Comparison of ENCODE assay signal across 8 mouse cellular contexts in the genomic region with DNA sequence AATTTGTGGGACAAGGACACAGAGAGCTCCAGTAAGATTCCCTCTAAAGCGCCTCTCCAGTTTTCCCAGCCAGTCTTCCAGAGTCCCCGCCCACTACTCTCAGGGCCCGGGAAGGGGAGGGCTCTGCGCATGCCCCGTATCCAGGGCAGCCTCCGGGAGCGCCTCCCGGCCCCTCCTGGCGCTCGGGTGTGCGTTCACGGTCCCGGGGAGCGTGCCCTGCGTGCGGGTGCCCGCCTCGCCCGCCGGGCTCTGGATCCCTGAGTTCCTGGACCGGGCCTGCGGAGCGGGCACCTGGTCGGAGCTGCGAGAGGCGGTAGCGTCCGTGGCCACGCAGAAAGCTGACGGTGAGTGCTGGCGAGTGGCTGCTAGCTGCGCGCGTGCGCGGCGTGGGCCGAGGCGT. TPM values are rescaled to one million over a fixed set of nuclear protein-coding genes. Genes with fewer than 3 reads are reported as not detected.
DNase-seq lines count a peak whose midpoint lies in the region; ATAC-seq and TF ChIP-seq lines count a peak whose summit lies in the region.

Gene Btbd3, plus strand, starts transcription at position 155 of the 400 bp plus-strand sequence.

- ATAC-seq in granulocyte monocyte progenitor cell, adult 5-6 weeks (replicated peaks; ENCODE audit: poor library complexity, severe bottlenecking) = peak; percentile 77
- no peak for ATAC-seq in erythroid progenitor cell, adult 5-6 weeks (replicated peaks; ENCODE audit: low FRiP score, poor library complexity, severe bottlenecking)

- no peaks in the 10 kb centered on the region for H3K36me3 ChIP-seq in midbrain, embryonic 10.5 days
- no peaks in the 10 kb centered on the region for H3K36me3 ChIP-seq in small intestine, adult 2 months (ENCODE audit: control insufficient read depth, insufficient read depth, low read length)

- H3K4me3 ChIP-seq in midbrain, embryonic 10.5 days = peak within 1 kb of the TSS; percentile 96
- peak within 1 kb of the TSS; percentile 75 for H3K4me3 ChIP-seq in small intestine, adult 2 months (ENCODE audit: low read depth, low read length)

- no peaks in the 10 kb centered on the region for H3K9me3 ChIP-seq in midbrain, embryonic 10.5 days (replicated peaks)

- peak within 1 kb of the TSS; percentile 98 for H3K27ac ChIP-seq in midbrain, embryonic 10.5 days (replicated peaks)
- peak within 1 kb of the TSS; percentile 56 for H3K27ac ChIP-seq in small intestine, adult 2 months (ENCODE audit: insufficient read depth, low read depth, low read length)

- peaks cover 36% of the 10 kb centered on the region for H3K4me1 ChIP-seq in midbrain, embryonic 10.5 days
- peaks cover 3% of the 10 kb centered on the region; the same call in 1 of the 2 replicates for H3K4me1 ChIP-seq in small intestine, adult 2 months (ENCODE audit: control insufficient read depth, insufficient read depth, insufficient read length, low read length)

- peak; percentile 98 for DNase-seq in adrenal gland, postnatal 14 days
- peak; percentile 93 for DNase-seq in embryo, embryonic 9.5 days (ENCODE audit: extremely low spot score)
- DNase-seq in kidney, adult 18-20 months = peak; percentile 94
- peak; percentile 94 for DNase-seq in left cerebral cortex, postnatal 4 days
- peak; percentile 92 for DNase-seq in midbrain, embryonic 10.5 days (ENCODE audit: low spot score)

- intact Hi-C loops in left cerebral cortex, postnatal 4 days (cut with DNase I) = no loop called here

- H3K27me3 ChIP-seq in midbrain, embryonic 10.5 days (ENCODE audit: low read depth, poor library complexity, severe bottlenecking) = no peaks in the 10 kb centered on the region
- no peaks in the 10 kb centered on the region for H3K27me3 ChIP-seq in small intestine, adult 2 months (ENCODE audit: control insufficient read depth, insufficient read depth, low read length)

- no peak for TF ChIP-seq CTCF in small intestine, adult 2 months (IDR thresholded peaks at IDR 0.05; ENCODE audit: extremely low read depth, insufficient read length, insufficient replicate concordance, low read depth, low read length)

- WGBS in midbrain, embryonic 10.5 days = 0% methylated on average over 39 of the region's 39 CpGs
- WGBS in small intestine, adult 2 months = under 1% methylated on average over 39 of the region's 39 CpGs

- peak; percentile 41 for TF ChIP-seq POLR2A in small intestine, adult 2 months (IDR thresholded peaks at IDR 0.05; ENCODE audit: low read depth, low read length)

RNA-seq across cellular contexts. Expression of gene Btbd3, which starts in this region (rescaled TPM):
- 28.1 and 32.5 TPM in 2 replicates for total RNA-seq in adrenal gland, postnatal 14 days (2021)
- total RNA-seq in granulocyte monocyte progenitor cell, adult 5-6 weeks (2014; fragmentation: Nextera tagmentation) = 2.0 and 3.7 TPM in 2 replicates
- 1.1 and 1.2 TPM in 2 replicates for total RNA-seq in granulocyte monocyte progenitor cell, adult 5-6 weeks (2017)
- total RNA-seq in left cerebral cortex, postnatal 4 days (2021) = 10 to 100 TPM; 64.2 to 72.0 TPM
- 17.3 and 19.1 TPM in 2 replicates for polyA plus RNA-seq in midbrain, embryonic 10.5 days (2016; fragmentation: Nextera tagmentation; extraction: Ambion mirVana)
- polyA plus RNA-seq in small intestine, adult 2 months (2012; rRNA removed) = 2.8 and 3.3 TPM in 2 replicates
- total RNA-seq in erythroid progenitor cell, adult 5-6 weeks (2015; ENCODE audit: low replicate concordance) = not detected in 2 replicates
- total RNA-seq in erythroid progenitor cell, adult 5-6 weeks (2017; ENCODE audit: low replicate concordance) = not detected in 2 replicates
